Mouse (Mus musculus) kidney, embryonic 15.5 days (tissue): ENCODE results near the gene Ush2a. TPM values are rescaled to one million over a fixed set of nuclear protein-coding genes. Genes with fewer than 3 reads are reported as not detected.

Experiments
- ATAC-seq: fragments of 200-750 bp; cut with Nextera tagmentation; replicated peaks from 2 replicates; pipeline ENCODE4 v1.8.0; 2017; ENCODE audit warnings: moderate TSS enrichment; ENCODE audit not compliant: low FRiP score
- H3K27ac ChIP-seq: fragments of 300-500 bp; sonication (generic); 2 replicates; pipeline ENCODE4 v1.5.1; 2015; ENCODE audit warnings: mild to moderate bottlenecking, inconsistent platforms
- H3K27me3 ChIP-seq: fragments of 300-500 bp; sonication (generic); 2 replicates; pipeline ENCODE4 v1.6.1; 2015; ENCODE audit warnings: inconsistent platforms
- H3K36me3 ChIP-seq: fragments of 300-500 bp; sonication (generic); 2 replicates; pipeline ENCODE4 v1.6.1; 2015; ENCODE audit warnings: inconsistent platforms
- H3K4me1 ChIP-seq: fragments of 300-500 bp; sonication (generic); 2 replicates; pipeline ENCODE4 v1.6.1; 2015; ENCODE audit warnings: inconsistent platforms
- H3K4me2 ChIP-seq: fragments of 300-500 bp; sonication (generic); 2 replicates; pipeline ENCODE4 v1.6.1; 2015; ENCODE audit warnings: moderate library complexity, mild to moderate bottlenecking, inconsistent platforms
- H3K4me3 ChIP-seq: fragments of 300-500 bp; sonication (generic); replicated peaks from 2 replicates; pipeline ENCODE4 v1.5.1; 2015; ENCODE audit warnings: mild to moderate bottlenecking, inconsistent platforms
- H3K9ac ChIP-seq: fragments of 300-500 bp; sonication (generic); 2 replicates; pipeline ENCODE4 v1.6.1; 2015; ENCODE audit warnings: mild to moderate bottlenecking, inconsistent platforms
- H3K9me3 ChIP-seq: fragments of 300-500 bp; sonication (generic); replicated peaks from 2 replicates; pipeline ENCODE4 v1.6.1; 2016; ENCODE audit warnings: inconsistent platforms
- WGBS: fragments of 180-500 bp; shearing (Covaris S2); methylation state at CpG from one replicate; pipeline ENCODE4 v1.1.7; 2015; ENCODE audit warnings: mixed read lengths; 5-methylcytosine and 5-hydroxymethylcytosine counted together
- polyA plus RNA-seq: library from polyadenylated mRNA; unstranded; fragments of >200 nt; fragmentation: Nextera tagmentation; extraction: Ambion mirVana; gene quantifications from 2 replicates; pipeline ENCODE4 v1.2.1, GENCODE M21; 2015

Gene Ush2a
- polyA plus RNA-seq, 1 experiment from 2014 or later = 0.01 TPM

DNA sequence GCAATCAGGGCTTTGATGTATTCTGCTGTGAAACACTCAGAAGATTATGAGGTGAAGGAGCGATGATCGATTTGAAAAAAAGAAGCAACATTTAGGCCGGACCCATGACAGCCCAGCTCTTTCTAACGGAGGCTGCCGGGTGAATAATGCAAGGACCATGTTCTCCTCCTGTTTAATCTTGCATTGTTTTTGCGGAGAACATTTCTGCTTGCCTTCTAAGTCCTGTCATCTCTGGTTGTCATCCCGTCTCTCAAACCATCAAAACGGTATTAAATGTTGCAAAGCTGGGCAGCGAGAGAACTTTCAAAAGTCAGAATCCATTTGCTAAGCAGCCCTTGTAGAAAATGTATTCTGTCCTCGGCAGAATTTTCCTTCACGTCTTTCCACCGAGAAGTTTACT, 394.3 kb downstream of the Ush2a start:
- no peak overlapping the region for H3K9ac ChIP-seq
- no peaks in the 10 kb centered on the region for H3K27me3 ChIP-seq
- no peak for ATAC-seq
- no peak overlapping the region for H3K27ac ChIP-seq
- H3K4me1 ChIP-seq = peaks cover 12% of the 10 kb centered on the region; the same call in 1 of the 2 replicates
- H3K4me2 ChIP-seq = no peak overlapping the region
- H3K36me3 ChIP-seq = no peaks in the 10 kb centered on the region
- 90% methylated on average over 12 of the region's 12 CpGs for WGBS
- H3K9me3 ChIP-seq = no peaks in the 10 kb centered on the region
- H3K4me3 ChIP-seq = no peak overlapping the region

DNA sequence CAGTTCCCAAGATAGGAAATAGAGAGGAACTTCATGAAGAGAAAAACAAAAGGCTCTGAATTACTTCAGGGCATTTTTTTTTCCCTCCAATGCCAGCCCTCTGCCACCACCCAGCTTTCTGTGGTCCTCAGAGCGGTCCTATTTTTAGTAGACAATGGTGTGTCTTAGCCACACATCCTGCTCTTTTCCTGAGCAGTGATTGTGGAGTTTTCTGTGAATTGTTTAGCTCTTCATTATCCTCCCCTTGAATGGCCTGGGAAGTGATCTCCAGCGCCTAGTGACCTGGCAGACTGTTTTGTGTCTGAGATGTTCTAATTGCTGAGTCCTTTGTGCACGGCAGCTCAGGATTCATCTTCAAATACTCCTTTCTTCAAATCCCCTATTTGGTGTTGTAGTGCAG, 397.3 kb downstream of the Ush2a start:
- peaks cover 13% of the 10 kb centered on the region; the same call in 1 of the 2 replicates for H3K4me1 ChIP-seq
- no peak overlapping the region for H3K27ac ChIP-seq
- ATAC-seq = no peak
- H3K4me3 ChIP-seq = no peak overlapping the region
- H3K9me3 ChIP-seq = no peaks in the 10 kb centered on the region
- WGBS = 55% methylated on average over 3 of the region's 3 CpGs
- H3K36me3 ChIP-seq = no peaks in the 10 kb centered on the region
- no peaks in the 10 kb centered on the region for H3K27me3 ChIP-seq
- H3K9ac ChIP-seq = no peak overlapping the region
- no peak overlapping the region for H3K4me2 ChIP-seq

DNA sequence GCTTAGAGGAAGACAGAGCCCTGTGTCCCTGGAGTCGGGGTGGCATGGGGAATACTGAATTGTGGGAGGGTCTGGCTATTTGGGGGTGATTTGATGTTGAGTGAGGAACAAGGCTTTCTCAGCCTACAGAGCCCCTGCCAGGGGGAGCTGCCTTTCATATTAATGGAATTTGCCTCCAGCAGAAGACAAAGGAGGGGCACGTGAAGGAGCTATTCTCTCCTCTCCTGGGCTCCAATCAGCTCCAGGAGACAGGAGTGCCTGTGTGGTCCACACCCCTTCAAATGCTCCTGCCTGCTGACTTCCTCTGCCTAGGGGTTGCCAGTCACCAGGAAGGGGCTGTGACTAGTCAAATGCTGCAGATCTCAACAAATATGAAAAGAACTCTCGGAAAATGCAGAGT, 398.5 kb downstream of the Ush2a start:
- Histone ChIP-seq H3K27ac (peak overlapping the region; percentile 54; the same call in 1 of the 2 replicates), H3K9me3 (no peaks in the 10 kb centered on the region), H3K4me1 (peaks cover 13% of the 10 kb centered on the region; the same call in 1 of the 2 replicates), H3K4me2 (peak overlapping the region; percentile 56), H3K9ac (no peak overlapping the region), H3K4me3 (peak overlapping the region; percentile 38), H3K36me3 (no peaks in the 10 kb centered on the region), H3K27me3 (no peaks in the 10 kb centered on the region)
- ATAC-seq = peak; percentile 87
- WGBS = 10% methylated on average over 3 of the region's 3 CpGs

DNA sequence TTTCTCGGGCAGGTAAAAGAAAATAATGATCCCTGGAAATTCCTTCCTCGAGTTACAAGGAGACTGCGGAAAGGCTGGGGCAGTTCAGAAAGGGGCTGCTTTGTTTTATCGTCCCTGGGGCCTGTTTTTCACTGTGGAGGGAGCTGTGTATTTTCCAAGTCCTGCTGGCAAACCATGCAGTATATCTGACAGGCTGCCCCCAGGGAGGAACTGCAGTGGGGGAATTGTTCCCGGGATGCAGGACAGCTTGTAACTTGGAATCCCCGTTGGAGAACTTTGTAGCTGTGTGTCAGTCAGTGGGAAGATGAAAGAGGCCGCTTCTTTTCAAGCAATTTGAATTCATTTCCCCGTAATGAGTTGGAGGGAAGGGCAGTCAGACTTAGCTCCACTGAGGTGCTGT, 399.1 kb downstream of the Ush2a start:
- under 1% methylated on average over 8 of the region's 8 CpGs for WGBS
- H3K27ac ChIP-seq = peak overlapping the region; percentile 54; the same call in 1 of the 2 replicates
- peak overlapping the region; percentile 56 for H3K4me2 ChIP-seq
- H3K4me1 ChIP-seq = peaks cover 13% of the 10 kb centered on the region; the same call in 1 of the 2 replicates
- no peaks in the 10 kb centered on the region for H3K36me3 ChIP-seq
- H3K27me3 ChIP-seq = no peaks in the 10 kb centered on the region
- ATAC-seq = peak; percentile 69; the same call in 1 of the 2 replicates
- peak overlapping the region; percentile 38 for H3K4me3 ChIP-seq
- H3K9ac ChIP-seq = no peak overlapping the region
- no peaks in the 10 kb centered on the region for H3K9me3 ChIP-seq

DNA sequence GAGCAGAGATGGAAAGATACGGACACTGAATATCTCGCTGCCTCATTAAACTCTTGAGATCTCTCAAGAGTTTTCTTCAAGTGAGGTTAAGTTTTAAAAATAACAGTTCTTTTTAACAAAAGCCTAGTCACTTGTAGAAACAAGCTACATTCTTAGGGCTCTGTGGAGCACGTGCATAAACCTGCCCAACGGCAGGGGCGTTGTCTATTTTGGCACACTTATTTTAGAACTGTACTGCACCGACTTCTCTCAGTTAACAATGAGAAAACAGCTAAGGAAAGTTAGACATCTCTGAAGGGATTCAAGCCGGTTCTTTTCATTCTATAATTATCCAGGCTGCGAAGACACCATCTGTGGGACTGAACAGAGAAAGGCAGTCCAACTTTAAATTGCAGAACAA, 405.6 kb downstream of the Ush2a start:
- Histone ChIP-seq H3K36me3 (no peaks in the 10 kb centered on the region), H3K27ac (no peak overlapping the region), H3K4me2 (no peak overlapping the region), H3K4me1 (no peaks in the 10 kb centered on the region), H3K27me3 (no peaks in the 10 kb centered on the region), H3K9ac (no peak overlapping the region), H3K9me3 (no peaks in the 10 kb centered on the region), H3K4me3 (no peak overlapping the region)
- ATAC-seq = no peak
- WGBS = 70% methylated on average over 8 of the region's 8 CpGs

DNA sequence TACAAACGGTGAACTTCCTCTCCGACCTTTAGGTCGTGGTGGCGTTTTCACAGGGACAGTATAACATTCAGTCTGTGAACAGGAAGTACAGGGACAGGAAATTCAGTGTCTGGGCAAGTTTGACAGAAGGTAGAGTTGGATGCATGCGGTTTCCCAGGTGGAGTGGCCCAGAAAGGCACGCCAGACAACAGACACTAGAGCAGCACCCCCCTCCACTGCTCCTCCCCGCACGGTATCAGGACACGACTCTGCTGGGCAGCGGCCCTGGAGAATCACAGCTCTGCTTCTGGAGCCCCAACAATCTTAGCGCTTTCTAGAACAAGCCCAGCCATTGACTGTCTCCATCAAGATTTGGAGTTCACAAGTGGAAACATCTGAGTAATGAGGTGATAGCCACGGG, 406.7 kb downstream of the Ush2a start:
- WGBS = 65% methylated on average over 12 of the region's 12 CpGs
- H3K36me3 ChIP-seq = no peaks in the 10 kb centered on the region
- H3K4me2 ChIP-seq = no peak overlapping the region
- H3K9me3 ChIP-seq = no peaks in the 10 kb centered on the region
- H3K4me3 ChIP-seq = no peak overlapping the region
- ATAC-seq = no peak
- no peaks in the 10 kb centered on the region for H3K4me1 ChIP-seq
- H3K9ac ChIP-seq = no peak overlapping the region
- no peak overlapping the region for H3K27ac ChIP-seq
- H3K27me3 ChIP-seq = no peaks in the 10 kb centered on the region

DNA sequence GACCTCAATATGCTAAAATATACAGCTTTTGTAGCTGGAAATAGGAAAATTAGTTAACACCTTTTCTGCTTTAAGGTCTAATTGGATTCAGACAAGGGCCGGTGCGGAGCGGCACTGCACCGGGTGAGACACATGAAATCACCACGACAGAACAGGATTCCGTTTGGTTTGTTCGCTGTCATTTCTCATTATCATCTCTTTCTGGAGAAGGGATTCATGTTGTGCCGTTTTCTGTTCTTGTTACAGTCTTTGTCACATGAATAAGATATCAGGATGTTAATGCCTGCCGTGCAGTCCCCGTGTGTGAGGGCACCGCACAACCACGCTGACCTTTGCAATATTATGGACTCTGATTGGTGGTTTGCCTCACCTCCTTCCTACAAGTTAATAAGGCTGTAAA, 411.0 kb downstream of the Ush2a start:
- Histone ChIP-seq H3K27me3 (no peaks in the 10 kb centered on the region), H3K36me3 (no peaks in the 10 kb centered on the region), H3K4me1 (no peaks in the 10 kb centered on the region), H3K9ac (no peak overlapping the region), H3K4me3 (no peak overlapping the region), H3K4me2 (no peak overlapping the region), H3K9me3 (no peaks in the 10 kb centered on the region), H3K27ac (no peak overlapping the region)
- no peak for ATAC-seq
- 91% methylated on average over 12 of the region's 12 CpGs for WGBS

DNA sequence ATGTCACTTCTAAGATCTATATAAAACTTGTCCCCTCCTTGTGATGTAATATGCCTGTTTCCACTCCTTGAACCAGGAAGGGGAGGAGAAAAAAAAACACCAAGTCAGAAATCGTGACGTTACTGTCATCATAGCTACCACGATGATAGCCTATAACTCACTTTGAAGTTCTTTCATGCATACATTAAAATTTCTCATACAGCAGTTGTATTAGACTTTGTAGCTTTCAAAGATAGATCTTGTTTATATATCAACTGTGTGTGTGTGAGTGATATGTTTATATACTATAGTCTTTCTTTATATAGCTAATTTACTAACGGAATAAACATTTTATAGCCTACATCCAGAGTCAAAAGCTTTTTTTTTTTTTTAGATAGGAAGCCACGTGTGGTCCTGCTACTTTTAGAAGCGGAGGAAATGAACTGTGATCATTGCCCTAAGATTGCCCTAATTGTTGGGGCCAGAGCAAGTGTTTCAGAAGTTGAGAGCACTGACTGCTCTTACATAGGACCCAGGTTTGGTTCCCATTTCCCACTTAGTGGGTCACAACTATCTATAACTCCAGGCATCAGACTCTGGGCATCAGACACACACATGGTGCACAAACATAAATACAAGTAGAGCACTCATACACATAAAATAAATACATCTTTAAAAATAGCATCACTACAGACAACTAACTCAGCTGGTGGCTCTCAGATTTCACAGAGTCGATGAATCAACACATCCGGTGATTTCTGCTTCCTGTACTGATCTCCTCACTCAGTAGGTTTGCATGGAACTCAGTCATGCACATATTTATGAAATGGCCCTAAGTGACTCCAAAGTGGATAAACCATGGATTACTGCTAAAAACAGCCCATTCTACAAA, 413.1 kb downstream of the Ush2a start:
- H3K27me3 ChIP-seq = no peaks in the 10 kb centered on the region
- H3K27ac ChIP-seq = no peak overlapping the region
- no peaks in the 10 kb centered on the region for H3K4me1 ChIP-seq
- no peaks in the 10 kb centered on the region for H3K36me3 ChIP-seq
- 56% methylated on average over 8 of the region's 8 CpGs for WGBS
- no peaks in the 10 kb centered on the region for H3K9me3 ChIP-seq
- no peak overlapping the region for H3K4me2 ChIP-seq
- no peak overlapping the region for H3K9ac ChIP-seq
- no peak overlapping the region for H3K4me3 ChIP-seq
- no peak for ATAC-seq

DNA sequence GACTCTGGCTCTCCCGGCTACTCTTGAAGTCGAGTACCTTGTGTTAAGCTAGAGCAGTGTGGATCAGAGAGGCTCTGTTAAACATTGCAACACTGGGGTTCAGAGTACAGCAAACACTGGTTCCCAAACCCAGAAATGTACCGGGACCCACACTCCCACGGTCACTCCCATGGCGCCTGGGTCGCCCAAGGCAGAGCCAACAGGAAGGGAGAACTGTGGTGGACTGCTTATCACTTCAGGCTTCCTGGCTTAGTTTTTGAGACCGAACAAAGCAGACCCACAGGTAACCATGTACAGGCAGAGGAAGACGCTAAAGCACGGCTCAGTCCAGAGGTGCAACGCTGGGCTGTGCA, 413.7 kb downstream of the Ush2a start:
- no peaks in the 10 kb centered on the region for H3K9me3 ChIP-seq
- H3K27me3 ChIP-seq = no peaks in the 10 kb centered on the region
- H3K9ac ChIP-seq = no peak overlapping the region
- no peak overlapping the region for H3K27ac ChIP-seq
- no peaks in the 10 kb centered on the region for H3K4me1 ChIP-seq
- H3K4me2 ChIP-seq = no peak overlapping the region
- 87% methylated on average over 10 of the region's 10 CpGs for WGBS
- no peak overlapping the region for H3K4me3 ChIP-seq
- ATAC-seq = no peak
- H3K36me3 ChIP-seq = no peaks in the 10 kb centered on the region

DNA sequence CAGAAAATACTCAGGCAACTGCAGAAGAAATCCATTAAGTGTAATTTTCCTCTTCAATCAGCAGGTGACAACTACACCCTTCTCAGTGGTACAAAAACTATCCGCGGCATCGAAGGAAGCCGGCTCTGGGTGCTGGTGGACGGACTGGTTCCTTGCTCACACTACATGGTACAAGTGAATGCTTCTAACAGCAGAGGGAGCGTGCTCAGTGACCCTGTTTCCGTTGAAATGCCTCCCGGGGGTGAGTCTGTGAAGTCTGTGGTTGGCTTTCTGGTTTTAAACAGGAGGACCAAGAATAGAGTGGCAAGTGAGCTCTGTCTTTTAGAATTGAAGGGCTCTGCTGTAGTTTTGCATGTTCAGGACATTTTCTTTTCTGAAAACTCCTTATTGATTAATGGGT, 416.4 kb downstream of the Ush2a start:
- Histone ChIP-seq H3K9me3 (no peaks in the 10 kb centered on the region), H3K4me1 (no peaks in the 10 kb centered on the region), H3K4me3 (no peak overlapping the region), H3K27me3 (no peaks in the 10 kb centered on the region), H3K4me2 (no peak overlapping the region), H3K27ac (no peak overlapping the region), H3K9ac (no peak overlapping the region), H3K36me3 (no peaks in the 10 kb centered on the region)
- 58% methylated on average over 8 of the region's 8 CpGs for WGBS
- no peak for ATAC-seq

DNA sequence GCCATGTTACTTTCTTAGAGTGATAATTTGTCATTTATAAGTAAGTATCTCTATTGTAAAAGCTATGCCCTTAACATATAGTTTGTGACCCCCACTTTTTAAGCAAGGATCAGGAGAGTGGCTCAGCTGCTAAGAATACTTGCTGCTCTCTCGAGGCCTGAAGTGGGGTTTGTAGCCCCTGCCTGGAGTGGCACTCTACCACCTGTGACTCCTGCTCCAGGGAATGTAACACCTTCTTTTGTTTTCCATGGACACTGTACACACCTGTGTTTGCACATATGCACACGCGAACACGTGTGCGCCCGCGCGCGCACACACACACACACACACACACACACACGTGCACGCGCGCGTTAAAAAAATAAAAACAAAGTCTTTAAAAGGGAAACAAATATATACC, 424.5 kb downstream of the Ush2a start:
- ATAC-seq = no peak
- no peaks in the 10 kb centered on the region for H3K4me1 ChIP-seq
- no peaks in the 10 kb centered on the region for H3K9me3 ChIP-seq
- H3K27ac ChIP-seq = no peak overlapping the region
- H3K9ac ChIP-seq = no peak overlapping the region
- H3K36me3 ChIP-seq = no peaks in the 10 kb centered on the region
- no peak overlapping the region for H3K4me3 ChIP-seq
- H3K27me3 ChIP-seq = no peaks in the 10 kb centered on the region
- no peak overlapping the region for H3K4me2 ChIP-seq
- 97% methylated on average over 14 of the region's 14 CpGs for WGBS

DNA sequence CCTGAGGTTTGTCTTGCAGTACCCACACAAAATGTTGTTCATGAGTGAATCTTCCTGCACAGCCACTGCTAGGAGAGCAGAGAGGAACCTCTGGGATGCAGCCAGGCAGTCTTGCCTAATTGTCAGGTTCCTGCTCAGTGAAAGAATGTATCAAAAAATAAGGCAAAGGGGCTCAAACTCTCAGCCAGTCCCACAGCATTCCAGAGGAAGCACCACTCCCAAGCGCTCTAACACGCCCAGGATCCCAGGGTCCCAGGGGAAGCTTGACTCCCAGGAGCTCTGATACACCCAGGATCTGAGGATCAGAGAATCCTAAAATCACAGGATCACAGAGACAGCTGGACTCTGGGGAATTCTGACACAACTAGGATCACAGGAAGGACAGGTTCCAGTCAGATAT, 434.5 kb downstream of the Ush2a start:
- WGBS = 88% methylated on average over 2 of the region's 2 CpGs
- H3K36me3 ChIP-seq = no peaks in the 10 kb centered on the region

DNA sequence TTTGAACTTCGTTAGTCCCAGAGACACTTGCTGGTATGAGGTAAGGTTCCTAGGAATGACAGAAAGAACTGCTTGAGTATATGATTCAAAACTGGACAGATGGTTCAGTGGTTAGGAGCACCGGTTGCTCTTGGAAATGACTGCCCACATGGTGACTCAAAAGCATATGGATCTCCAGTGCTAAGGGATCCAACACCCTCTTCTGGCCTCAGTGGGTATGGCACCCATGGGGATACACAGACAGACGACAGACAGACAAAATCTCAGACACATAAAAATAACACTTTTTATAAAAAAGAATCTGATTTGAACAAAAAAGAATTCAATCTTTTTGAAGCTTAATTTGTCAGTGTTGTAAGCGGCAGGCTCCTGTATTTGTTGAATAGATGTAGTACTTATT, 446.4 kb downstream of the Ush2a start:
- WGBS = 90% methylated on average over 4 of the region's 4 CpGs
- H3K4me1 ChIP-seq = no peaks in the 10 kb centered on the region
- H3K27me3 ChIP-seq = no peaks in the 10 kb centered on the region
- no peak overlapping the region for H3K4me3 ChIP-seq
- no peaks in the 10 kb centered on the region for H3K9me3 ChIP-seq
- H3K9ac ChIP-seq = no peak overlapping the region
- H3K36me3 ChIP-seq = no peaks in the 10 kb centered on the region
- ATAC-seq = no peak
- H3K4me2 ChIP-seq = no peak overlapping the region
- H3K27ac ChIP-seq = no peak overlapping the region

More for the DNA sequence above, 434.5 kb downstream of the Ush2a start:
- H3K4me3 ChIP-seq = no peak overlapping the region
- no peaks in the 10 kb centered on the region for H3K9me3 ChIP-seq
- ATAC-seq = no peak
- H3K27me3 ChIP-seq = no peaks in the 10 kb centered on the region
- H3K27ac ChIP-seq = no peak overlapping the region
- H3K4me2 ChIP-seq = no peak overlapping the region
- H3K9ac ChIP-seq = no peak overlapping the region
- H3K4me1 ChIP-seq = no peaks in the 10 kb centered on the region
